Mouse (Mus musculus): ENCODE data around the gene Rgl1. TPM values are rescaled to one million over a fixed set of nuclear protein-coding genes. Genes with fewer than 3 reads are reported as not detected.

Gene Rgl1
- total and polyA plus RNA-seq, 2 experiments from 2014 or later, result 16.2 to 16.9 TPM

DNA sequence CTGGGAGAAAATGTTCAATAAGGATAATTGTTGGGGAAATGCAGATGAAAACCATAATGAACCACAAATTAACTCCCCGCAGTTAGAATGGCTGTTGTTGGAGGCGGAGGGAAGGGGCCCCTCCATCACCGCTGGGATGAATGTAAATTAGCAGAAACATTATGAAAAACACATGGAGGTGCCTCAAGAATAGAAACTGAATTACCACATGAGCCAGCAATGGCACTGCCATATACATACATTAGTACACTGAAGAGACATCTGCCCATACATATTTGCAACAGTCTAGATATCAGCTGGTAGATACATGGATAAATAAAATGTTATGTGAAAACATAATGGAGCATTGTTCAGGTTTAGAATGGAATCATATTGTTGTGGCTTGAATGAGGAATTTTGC lies 51.7 kb downstream of the Rgl1 start:
- no peak overlapping the region for H3K9ac ChIP-seq (replicated peaks; ENCODE audit: low read length, poor library complexity, severe bottlenecking)
- H3K27ac ChIP-seq (ENCODE audit: low read depth, low read length), result no peak overlapping the region

DNA sequence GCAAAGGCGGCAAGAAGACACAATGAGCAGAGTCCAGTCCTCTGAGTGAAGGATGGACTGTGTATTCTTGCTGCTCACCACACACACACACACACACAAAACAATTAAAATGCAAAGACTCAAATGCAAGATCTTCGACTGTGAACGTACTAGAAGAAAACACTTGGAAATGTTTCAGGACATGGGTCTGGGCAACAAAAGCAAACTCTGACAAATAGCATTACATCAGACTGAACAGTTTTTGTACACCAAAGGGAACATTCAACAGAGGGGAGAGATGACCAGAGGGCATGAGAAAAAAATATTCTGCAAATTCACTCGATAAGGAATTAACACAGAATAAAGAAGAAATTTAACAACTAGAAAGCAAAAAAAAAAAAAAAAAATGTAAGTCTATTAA lies 52.2 kb downstream of the Rgl1 start:
- H3K4me1 ChIP-seq (ENCODE audit: insufficient read depth, low read length), result no peaks in the 10 kb centered on the region
- ATAC-seq (ENCODE audit: low FRiP score) (no peak), DNase-seq (ENCODE audit: low spot score) (no peak)
- H3K9me3 ChIP-seq (ENCODE audit: low read length), result no peaks in the 10 kb centered on the region
- no peak overlapping the region for H3K4me2 ChIP-seq (ENCODE audit: low read depth, low read length, poor library complexity, severe bottlenecking)
- H3K27me3 ChIP-seq (ENCODE audit: insufficient read depth, low read length), result no peaks in the 10 kb centered on the region
- no peaks in the 10 kb centered on the region for H3K36me3 ChIP-seq (ENCODE audit: insufficient read depth, low read length)
- TF ChIP-seq CTCF (IDR thresholded peaks at IDR 0.05), result no peak
- H3K9ac ChIP-seq (replicated peaks; ENCODE audit: low read length, poor library complexity, severe bottlenecking), result no peak overlapping the region
- no peak overlapping the region for H3K27ac ChIP-seq (ENCODE audit: low read depth, low read length)
- WGBS, result 74% methylated on average over 4 of the region's 4 CpGs
- H3K4me3 ChIP-seq (ENCODE audit: low read depth, low read length), result no peak overlapping the region

More for the DNA sequence above, 51.7 kb downstream of the Rgl1 start:
- DNase-seq (ENCODE audit: low spot score) (no peak), ATAC-seq (ENCODE audit: low FRiP score) (no peak)
- no peak for TF ChIP-seq CTCF (IDR thresholded peaks at IDR 0.05)
- Histone ChIP-seq H3K27me3 (ENCODE audit: insufficient read depth, low read length) (no peaks in the 10 kb centered on the region), H3K4me2 (ENCODE audit: low read depth, low read length, poor library complexity, severe bottlenecking) (no peak overlapping the region), H3K4me3 (ENCODE audit: low read depth, low read length) (no peak overlapping the region), H3K9me3 (ENCODE audit: low read length) (no peaks in the 10 kb centered on the region), H3K4me1 (ENCODE audit: insufficient read depth, low read length) (no peaks in the 10 kb centered on the region), H3K36me3 (ENCODE audit: insufficient read depth, low read length) (no peaks in the 10 kb centered on the region)
- 80% methylated on average over 3 of the region's 3 CpGs for WGBS

DNA sequence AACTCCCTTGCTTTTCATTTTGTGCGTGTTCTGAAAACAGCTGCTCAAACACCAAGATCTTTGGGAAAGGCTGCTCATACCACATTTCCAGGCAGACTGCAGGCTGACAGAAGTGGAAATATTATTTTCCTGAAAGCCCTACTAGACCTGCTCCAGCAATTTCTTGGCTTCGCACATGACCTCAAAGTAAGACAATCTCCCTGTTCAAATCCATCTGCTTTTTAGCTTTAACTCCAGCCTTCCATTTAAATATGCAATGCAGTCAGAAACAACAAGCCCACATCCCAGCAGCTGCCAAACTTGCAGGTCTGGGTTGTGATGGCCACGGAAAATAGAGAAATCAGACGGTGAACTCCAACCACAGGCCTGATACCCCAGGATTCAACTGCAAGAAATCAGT lies 55.1 kb downstream of the Rgl1 start:
- TF ChIP-seq CTCF (IDR thresholded peaks at IDR 0.05), result no peak
- H3K4me1 ChIP-seq (ENCODE audit: insufficient read depth, low read length), result no peaks in the 10 kb centered on the region
- no peak overlapping the region for H3K9ac ChIP-seq (replicated peaks; ENCODE audit: low read length, poor library complexity, severe bottlenecking)
- no peak for DNase-seq (ENCODE audit: low spot score)
- H3K36me3 ChIP-seq (ENCODE audit: insufficient read depth, low read length), result no peaks in the 10 kb centered on the region
- no peak overlapping the region for H3K27ac ChIP-seq (ENCODE audit: low read depth, low read length)
- ATAC-seq (ENCODE audit: low FRiP score), result no peak
- WGBS, result 90% methylated on average over 4 of the region's 4 CpGs
- H3K4me3 ChIP-seq (ENCODE audit: low read depth, low read length), result no peak overlapping the region
- no peak overlapping the region for H3K4me2 ChIP-seq (ENCODE audit: low read depth, low read length, poor library complexity, severe bottlenecking)
- H3K27me3 ChIP-seq (ENCODE audit: insufficient read depth, low read length), result no peaks in the 10 kb centered on the region
- H3K9me3 ChIP-seq (ENCODE audit: low read length), result no peaks in the 10 kb centered on the region

DNA sequence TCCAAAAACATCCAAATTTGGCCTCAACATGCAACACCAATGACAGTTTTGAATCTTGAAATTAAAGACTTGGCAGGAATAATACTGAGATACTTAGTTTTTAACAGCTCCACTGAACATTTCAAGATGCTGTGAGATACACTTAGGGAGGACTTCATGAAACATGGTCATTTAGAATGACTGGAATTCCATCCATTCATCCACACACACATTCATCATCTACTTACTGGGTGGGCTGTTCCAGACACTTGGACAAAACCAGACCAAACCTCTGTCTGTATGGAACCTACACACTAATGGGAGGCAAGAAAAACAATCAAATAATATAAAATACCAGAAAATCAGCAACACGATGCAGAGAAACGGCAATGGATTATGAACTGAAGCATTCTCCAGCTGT lies 58.6 kb downstream of the Rgl1 start:
- Histone ChIP-seq H3K27ac (ENCODE audit: low read depth, low read length) (no peak overlapping the region), H3K36me3 (ENCODE audit: insufficient read depth, low read length) (no peaks in the 10 kb centered on the region), H3K4me1 (ENCODE audit: insufficient read depth, low read length) (no peaks in the 10 kb centered on the region), H3K4me2 (ENCODE audit: low read depth, low read length, poor library complexity, severe bottlenecking) (no peak overlapping the region), H3K27me3 (ENCODE audit: insufficient read depth, low read length) (no peaks in the 10 kb centered on the region), H3K9ac (replicated peaks; ENCODE audit: low read length, poor library complexity, severe bottlenecking) (no peak overlapping the region), H3K9me3 (ENCODE audit: low read length) (no peaks in the 10 kb centered on the region), H3K4me3 (ENCODE audit: low read depth, low read length) (no peak overlapping the region)
- no peak for DNase-seq (ENCODE audit: low spot score)
- 95% methylated on average over 2 of the region's 2 CpGs for WGBS
- ATAC-seq (ENCODE audit: low FRiP score), result no peak
- TF ChIP-seq CTCF (IDR thresholded peaks at IDR 0.05), result no peak

DNA sequence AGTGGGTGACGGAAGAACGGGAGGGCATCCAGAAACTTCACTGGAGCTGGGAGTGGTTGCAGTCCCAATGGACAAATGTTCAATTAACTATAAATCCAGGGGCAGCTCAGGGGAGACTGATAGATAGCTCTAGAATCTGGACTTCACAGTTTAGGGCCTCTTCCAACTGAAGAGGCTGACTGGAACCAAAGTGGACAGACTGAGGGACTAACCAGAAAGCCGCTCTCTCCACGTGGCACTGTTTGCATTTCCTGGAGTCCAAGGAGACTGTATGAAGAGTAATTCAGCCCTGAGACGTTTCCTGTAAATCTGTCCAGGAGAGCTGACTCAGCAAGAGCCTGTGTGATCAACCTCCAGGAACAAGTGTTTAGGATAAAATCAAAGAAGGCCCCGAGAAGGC lies 62.2 kb downstream of the Rgl1 start:
- Histone ChIP-seq H3K4me2 (ENCODE audit: low read depth, low read length, poor library complexity, severe bottlenecking) (no peak overlapping the region), H3K4me1 (ENCODE audit: insufficient read depth, low read length) (no peaks in the 10 kb centered on the region), H3K27ac (ENCODE audit: low read depth, low read length) (no peak overlapping the region), H3K4me3 (ENCODE audit: low read depth, low read length) (no peak overlapping the region), H3K27me3 (ENCODE audit: insufficient read depth, low read length) (no peaks in the 10 kb centered on the region), H3K9ac (replicated peaks; ENCODE audit: low read length, poor library complexity, severe bottlenecking) (no peak overlapping the region), H3K9me3 (ENCODE audit: low read length) (no peaks in the 10 kb centered on the region), H3K36me3 (ENCODE audit: insufficient read depth, low read length) (no peaks in the 10 kb centered on the region)
- ATAC-seq (ENCODE audit: low FRiP score) (no peak), DNase-seq (ENCODE audit: low spot score) (no peak)
- no peak for TF ChIP-seq CTCF (IDR thresholded peaks at IDR 0.05)
- 74% methylated on average over 6 of the region's 6 CpGs for WGBS

DNA sequence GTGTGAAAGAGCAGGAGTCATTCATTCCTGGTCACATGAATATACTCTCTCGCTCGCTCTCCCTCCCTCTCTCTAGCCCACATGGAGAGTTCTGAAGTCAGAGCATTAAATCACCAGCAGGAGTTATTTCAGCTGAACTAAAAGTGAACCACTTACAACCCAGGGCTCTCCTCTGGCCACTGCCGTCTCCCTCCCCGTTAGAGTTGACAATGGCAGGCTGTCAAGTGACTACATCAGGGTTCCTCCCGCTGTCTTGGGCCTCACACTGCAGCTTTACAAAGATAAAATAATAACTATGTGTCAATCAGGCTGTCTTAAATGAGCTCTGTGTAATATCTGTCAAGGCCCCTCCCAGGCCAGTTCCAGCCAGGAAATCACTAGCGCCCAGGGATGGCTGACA lies 63.2 kb downstream of the Rgl1 start:
- WGBS, result 31% methylated on average over 6 of the region's 6 CpGs
- ATAC-seq (ENCODE audit: low FRiP score), result no peak
- Histone ChIP-seq H3K27me3 (ENCODE audit: insufficient read depth, low read length) (no peaks in the 10 kb centered on the region), H3K9me3 (ENCODE audit: low read length) (no peaks in the 10 kb centered on the region), H3K36me3 (ENCODE audit: insufficient read depth, low read length) (no peaks in the 10 kb centered on the region), H3K27ac (ENCODE audit: low read depth, low read length) (no peak overlapping the region), H3K4me1 (ENCODE audit: insufficient read depth, low read length) (no peaks in the 10 kb centered on the region), H3K9ac (replicated peaks; ENCODE audit: low read length, poor library complexity, severe bottlenecking) (no peak overlapping the region), H3K4me2 (ENCODE audit: low read depth, low read length, poor library complexity, severe bottlenecking) (no peak overlapping the region), H3K4me3 (ENCODE audit: low read depth, low read length) (no peak overlapping the region)
- no peak for DNase-seq (ENCODE audit: low spot score)
- no peak for TF ChIP-seq CTCF (IDR thresholded peaks at IDR 0.05)

Measured in midbrain, postnatal 0 days (tissue).